Mouse (Mus musculus): Measurements from ENCODE around the gene Plcb4. TPM values are rescaled to one million over a fixed set of nuclear protein-coding genes. Genes with fewer than 3 reads are reported as not detected.
A peak's percentile ranks its signal among the peaks of the same experiment; 100 is the strongest.

The Plcb4 gene
- polyA plus RNA-seq, 1 experiment from 2014 or later = 8.6 TPM

DNA sequence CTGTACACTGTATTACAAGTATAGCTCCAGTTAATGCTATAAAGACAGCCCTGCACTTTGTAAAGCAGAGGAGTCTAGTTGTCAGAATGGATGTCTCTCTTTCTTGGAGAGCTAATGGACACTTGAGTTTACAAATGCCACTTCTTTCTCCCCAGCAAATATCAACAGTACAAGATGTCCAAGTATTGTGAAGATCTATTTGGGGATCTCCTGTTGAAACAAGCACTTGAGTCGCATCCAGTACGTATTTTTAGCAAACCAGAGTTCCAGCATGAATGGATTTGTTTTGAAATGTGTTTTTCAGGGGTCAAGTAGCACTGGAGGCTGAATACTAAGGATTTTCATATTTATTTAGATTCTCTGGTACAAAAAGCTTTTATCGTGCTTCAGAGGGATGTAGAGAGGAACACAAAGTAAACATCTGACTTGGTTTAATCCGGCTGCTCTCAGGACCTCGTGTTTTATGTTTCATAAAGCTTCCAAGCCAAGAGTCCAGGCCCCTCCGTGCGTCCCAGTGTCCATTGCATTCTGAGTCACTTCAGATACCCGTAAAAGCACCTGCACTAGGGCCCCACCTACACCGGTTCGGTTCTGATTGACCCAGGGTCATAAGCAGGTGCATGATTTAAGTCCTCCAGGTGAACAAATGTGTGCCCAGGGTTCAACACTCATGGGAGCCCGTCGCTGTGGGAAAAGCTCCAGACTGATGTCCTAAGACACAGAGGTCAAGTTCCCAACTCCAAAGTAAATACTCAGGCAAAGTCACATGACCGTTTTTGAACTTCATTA is 296.1 kb downstream of the Plcb4 start:
- WGBS = 71% methylated on average over 13 of the region's 13 CpGs
- Histone ChIP-seq H3K4me1 (replicated peaks; ENCODE audit: insufficient read depth, low read length) (no peaks in the 10 kb centered on the region), H3K9me3 (replicated peaks; ENCODE audit: low read length) (no peaks in the 10 kb centered on the region), H3K36me3 (ENCODE audit: insufficient read depth, low read length) (no peaks in the 10 kb centered on the region), H3K27me3 (ENCODE audit: insufficient read depth, low read length) (no peaks in the 10 kb centered on the region), H3K4me2 (ENCODE audit: low read length) (no peak overlapping the region), H3K4me3 (replicated peaks; ENCODE audit: low read depth, low read length) (no peak overlapping the region), H3K27ac (no peak overlapping the region), H3K9ac (ENCODE audit: low read depth, low read length) (no peak overlapping the region)
- DNase-seq (ENCODE audit: low spot score) (no peak), ATAC-seq (replicated peaks; ENCODE audit: low FRiP score, low read depth) (no peak)
- TF ChIP-seq CTCF (IDR thresholded peaks at IDR 0.05; ENCODE audit: low read depth) = no peak

DNA sequence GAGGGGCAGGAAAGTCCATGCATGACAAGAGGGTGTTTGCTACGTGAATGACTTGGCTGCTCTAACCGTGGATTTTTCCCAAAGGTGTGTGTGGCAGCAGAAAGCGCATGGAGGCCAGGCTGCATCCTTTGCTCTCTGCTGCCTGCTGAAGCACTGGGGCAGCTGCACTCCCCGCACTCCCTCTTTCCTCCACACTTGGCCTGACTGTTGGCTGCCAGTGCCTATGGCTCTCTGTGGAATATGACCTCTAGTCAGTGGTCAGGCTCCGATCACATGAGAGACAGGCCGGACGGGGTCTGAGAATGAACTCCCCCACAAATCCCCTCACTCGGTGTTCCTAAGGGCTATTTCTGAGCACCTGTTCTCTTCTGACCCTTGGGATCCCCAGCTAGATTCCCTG is 297.0 kb downstream of the Plcb4 start:
- Histone ChIP-seq H3K4me1 (replicated peaks; ENCODE audit: insufficient read depth, low read length) (no peaks in the 10 kb centered on the region), H3K9ac (ENCODE audit: low read depth, low read length) (no peak overlapping the region), H3K27me3 (ENCODE audit: insufficient read depth, low read length) (no peaks in the 10 kb centered on the region), H3K4me3 (replicated peaks; ENCODE audit: low read depth, low read length) (no peak overlapping the region), H3K27ac (no peak overlapping the region), H3K9me3 (replicated peaks; ENCODE audit: low read length) (no peaks in the 10 kb centered on the region), H3K4me2 (ENCODE audit: low read length) (no peak overlapping the region), H3K36me3 (ENCODE audit: insufficient read depth, low read length) (no peaks in the 10 kb centered on the region)
- no peak for TF ChIP-seq CTCF (IDR thresholded peaks at IDR 0.05; ENCODE audit: low read depth)
- WGBS = 64% methylated on average over 8 of the region's 8 CpGs
- ATAC-seq (replicated peaks; ENCODE audit: low FRiP score, low read depth) (no peak), DNase-seq (ENCODE audit: low spot score) (no peak)

DNA sequence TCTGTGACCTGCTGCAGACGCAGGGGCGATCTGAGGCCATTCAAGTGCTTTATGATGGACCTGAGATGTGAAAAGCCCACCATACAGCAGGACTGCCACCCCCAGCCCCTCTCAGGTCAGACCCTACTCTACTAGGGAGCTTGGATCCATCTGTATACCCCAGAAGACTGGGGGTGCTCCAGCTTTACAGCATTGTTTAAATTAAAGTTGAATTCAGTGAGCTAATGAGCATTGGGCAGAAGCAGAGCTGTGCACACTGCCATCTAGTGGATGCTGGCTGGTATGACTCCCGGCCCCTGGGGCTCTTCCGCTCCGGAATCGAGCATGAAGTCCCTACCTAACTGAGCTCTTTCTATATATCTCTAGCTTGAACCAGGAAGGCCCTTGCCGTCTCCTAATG is 298.9 kb downstream of the Plcb4 start:
- no peak overlapping the region for H3K4me2 ChIP-seq (ENCODE audit: low read length)
- no peak overlapping the region for H3K27ac ChIP-seq
- H3K9me3 ChIP-seq (replicated peaks; ENCODE audit: low read length) = no peaks in the 10 kb centered on the region
- DNase-seq (ENCODE audit: low spot score) (peak; percentile 81), ATAC-seq (replicated peaks; ENCODE audit: low FRiP score, low read depth) (0 out of 2 replicates have a peak, but pooled peaks have one; percentile 60)
- 22% methylated on average over 7 of the region's 7 CpGs for WGBS
- H3K27me3 ChIP-seq (ENCODE audit: insufficient read depth, low read length) = no peaks in the 10 kb centered on the region
- peak; percentile 96 for TF ChIP-seq CTCF (IDR thresholded peaks at IDR 0.05; ENCODE audit: low read depth)
- no peaks in the 10 kb centered on the region for H3K4me1 ChIP-seq (replicated peaks; ENCODE audit: insufficient read depth, low read length)
- H3K9ac ChIP-seq (ENCODE audit: low read depth, low read length) = no peak overlapping the region
- no peaks in the 10 kb centered on the region for H3K36me3 ChIP-seq (ENCODE audit: insufficient read depth, low read length)
- no peak overlapping the region for H3K4me3 ChIP-seq (replicated peaks; ENCODE audit: low read depth, low read length)

- Histone ChIP-seq H3K4me1 (replicated peaks; ENCODE audit: insufficient read depth, low read length) (no peaks in the 10 kb centered on the region), H3K4me2 (ENCODE audit: low read length) (no peak overlapping the region), H3K9me3 (replicated peaks; ENCODE audit: low read length) (no peaks in the 10 kb centered on the region), H3K4me3 (replicated peaks; ENCODE audit: low read depth, low read length) (no peak overlapping the region), H3K27ac (no peak overlapping the region), H3K36me3 (ENCODE audit: insufficient read depth, low read length) (no peaks in the 10 kb centered on the region), H3K27me3 (ENCODE audit: insufficient read depth, low read length) (no peaks in the 10 kb centered on the region), H3K9ac (ENCODE audit: low read depth, low read length) (no peak overlapping the region)
- TF ChIP-seq CTCF (IDR thresholded peaks at IDR 0.05; ENCODE audit: low read depth) = no peak
- 94% methylated on average over 17 of the region's 17 CpGs for WGBS
- ATAC-seq (replicated peaks; ENCODE audit: low FRiP score, low read depth) (no peak), DNase-seq (ENCODE audit: low spot score) (no peak)
Measured at GRCm38 (mm10) chr2:135958453-135958852, 299.6 kb downstream of the Plcb4 start.

DNA sequence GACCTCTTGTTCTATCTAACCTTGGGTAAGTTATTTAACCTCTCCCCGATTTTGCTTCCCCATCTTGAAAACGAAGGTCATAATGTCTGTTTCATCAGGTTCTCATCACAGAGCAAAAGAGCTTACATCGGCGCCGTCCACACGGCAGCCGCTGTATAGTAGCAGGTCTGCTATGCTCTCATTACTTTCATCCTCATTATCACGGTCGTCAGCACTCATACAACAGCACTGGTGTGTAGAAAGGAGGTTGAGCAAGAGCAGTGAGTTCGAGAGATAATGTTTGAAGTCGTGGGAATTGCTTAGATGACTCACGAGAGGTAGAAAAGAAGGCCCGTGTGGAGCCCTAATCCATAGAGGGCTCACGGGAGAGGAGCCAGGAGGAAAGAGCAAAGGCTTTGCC is 304.3 kb downstream of the Plcb4 start:
- ATAC-seq (replicated peaks; ENCODE audit: low FRiP score, low read depth) (no peak), DNase-seq (ENCODE audit: low spot score) (no peak)
- no peak for TF ChIP-seq CTCF (IDR thresholded peaks at IDR 0.05; ENCODE audit: low read depth)
- Histone ChIP-seq H3K9me3 (replicated peaks; ENCODE audit: low read length) (no peaks in the 10 kb centered on the region), H3K36me3 (ENCODE audit: insufficient read depth, low read length) (no peaks in the 10 kb centered on the region), H3K4me2 (ENCODE audit: low read length) (no peak overlapping the region), H3K4me1 (replicated peaks; ENCODE audit: insufficient read depth, low read length) (no peaks in the 10 kb centered on the region), H3K27me3 (ENCODE audit: insufficient read depth, low read length) (no peaks in the 10 kb centered on the region), H3K9ac (ENCODE audit: low read depth, low read length) (no peak overlapping the region), H3K4me3 (replicated peaks; ENCODE audit: low read depth, low read length) (no peak overlapping the region), H3K27ac (no peak overlapping the region)
- WGBS = 86% methylated on average over 14 of the region's 14 CpGs

- H3K27me3 ChIP-seq (ENCODE audit: insufficient read depth, low read length) = no peaks in the 10 kb centered on the region
- peak; percentile 73 for DNase-seq (ENCODE audit: low spot score)
- ATAC-seq (replicated peaks; ENCODE audit: low FRiP score, low read depth) = peak; percentile 19; the same call in 1 of the 2 replicates
Measured at GRCm38 (mm10) chr2:135966871-135967557, 308.2 kb downstream of the Plcb4 start.

More at GRCm38 (mm10) chr2:135966871-135967557, 308.2 kb downstream of the Plcb4 start:
- Histone ChIP-seq H3K4me2 (ENCODE audit: low read length) (no peak overlapping the region), H3K4me3 (replicated peaks; ENCODE audit: low read depth, low read length) (no peak overlapping the region), H3K36me3 (ENCODE audit: insufficient read depth, low read length) (no peaks in the 10 kb centered on the region), H3K27ac (no peak overlapping the region), H3K9ac (ENCODE audit: low read depth, low read length) (no peak overlapping the region), H3K4me1 (replicated peaks; ENCODE audit: insufficient read depth, low read length) (no peaks in the 10 kb centered on the region), H3K9me3 (replicated peaks; ENCODE audit: low read length) (no peaks in the 10 kb centered on the region)
- peak; percentile 92 for TF ChIP-seq CTCF (IDR thresholded peaks at IDR 0.05; ENCODE audit: low read depth)
- WGBS = 56% methylated on average over 16 of the region's 16 CpGs

Measured in kidney, postnatal 0 days (tissue).